Mouse (Mus musculus): Measurements from ENCODE around the gene Olfr224. TPM values are rescaled to one million over a fixed set of nuclear protein-coding genes. Genes with fewer than 3 reads are reported as not detected.

Gene Olfr224
- polyA plus RNA-seq, 2 experiments from 2014 or later = not detected

Other genes with a start within 250 kb of the Olfr224 start
- gene Zfp672, start 240.2 kb downstream of the Olfr224 start, polyA plus RNA-seq (2017; shearing (Covaris generic)) = 10 to 100 TPM; 43.4 to 44.5 TPM
- 1 to 10 TPM; 3.7 to 5.9 TPM for gene Sh3bp5l, start 239.8 kb downstream of the Olfr224 start, polyA plus RNA-seq (2017; shearing (Covaris generic))
- gene Lypd8, start 191.5 kb downstream of the Olfr224 start, polyA plus RNA-seq (2017; shearing (Covaris generic)) = not detected
- not detected for gene 1810065E05Rik, start 149.4 kb downstream of the Olfr224 start, polyA plus RNA-seq (2017; shearing (Covaris generic))
- not detected for gene Gm12253, start 138.0 kb downstream of the Olfr224 start, polyA plus RNA-seq (2017; shearing (Covaris generic))
- not detected for gene Lypd9, start 117.6 kb downstream of the Olfr224 start, polyA plus RNA-seq (2017; shearing (Covaris generic))
- not detected for gene Olfr30, start 108.3 kb downstream of the Olfr224 start, polyA plus RNA-seq (2017; shearing (Covaris generic))
- not detected for gene Olfr332, start 78.0 kb downstream of the Olfr224 start, polyA plus RNA-seq (2017; shearing (Covaris generic))
- gene Olfr331, start 68.0 kb downstream of the Olfr224 start, polyA plus RNA-seq (2017; shearing (Covaris generic)) = not detected
- gene Olfr330, start 35.7 kb downstream of the Olfr224 start, polyA plus RNA-seq (2017; shearing (Covaris generic)) = under 1 TPM in 1 of 2 experiments, not detected in 1; 0.16 TPM
- not detected for gene Olfr329-ps, start 24.1 kb downstream of the Olfr224 start, polyA plus RNA-seq (2017; shearing (Covaris generic))
- gene Olfr328, start 14.9 kb downstream of the Olfr224 start, polyA plus RNA-seq (2017; shearing (Covaris generic)) = not detected
- gene Olfr325, start 7.2 kb upstream of the Olfr224 start, polyA plus RNA-seq (2017; shearing (Covaris generic)) = not detected
- not detected for gene Olfr324, start 24.6 kb upstream of the Olfr224 start, polyA plus RNA-seq (2017; shearing (Covaris generic))
- gene 2210407C18Rik, start 45.5 kb upstream of the Olfr224 start, polyA plus RNA-seq (2017; shearing (Covaris generic)) = not detected
- not detected for gene Olfr323, start 59.9 kb upstream of the Olfr224 start, polyA plus RNA-seq (2017; shearing (Covaris generic))
- not detected for gene Trim58, start 69.9 kb upstream of the Olfr224 start, polyA plus RNA-seq (2017; shearing (Covaris generic))
- not detected for gene Olfr322, start 88.2 kb upstream of the Olfr224 start, polyA plus RNA-seq (2017; shearing (Covaris generic))
- gene Olfr320, start 110.5 kb upstream of the Olfr224 start, polyA plus RNA-seq (2017; shearing (Covaris generic)) = under 1 TPM in 1 of 2 experiments, not detected in 1; 0.11 TPM
- not detected for gene Olfr319, start 128.6 kb upstream of the Olfr224 start, polyA plus RNA-seq (2017; shearing (Covaris generic))
- gene Olfr318, start 153.5 kb upstream of the Olfr224 start, polyA plus RNA-seq (2017; shearing (Covaris generic)) = not detected
- not detected for gene Olfr317, start 168.7 kb upstream of the Olfr224 start, polyA plus RNA-seq (2017; shearing (Covaris generic))
- gene Olfr316, start 182.2 kb upstream of the Olfr224 start, polyA plus RNA-seq (2017; shearing (Covaris generic)) = not detected
- not detected for gene Olfr315, start 202.6 kb upstream of the Olfr224 start, polyA plus RNA-seq (2017; shearing (Covaris generic))
- gene Olfr314, start 212.4 kb upstream of the Olfr224 start, polyA plus RNA-seq (2017; shearing (Covaris generic)) = not detected
- not detected for gene Fam183b, start 231.4 kb upstream of the Olfr224 start, polyA plus RNA-seq (2017; shearing (Covaris generic))
- gene Olfr313, start 244.4 kb upstream of the Olfr224 start, polyA plus RNA-seq (2017; shearing (Covaris generic)) = not detected